Mouse (Mus musculus): ENCODE data around the gene Olfr124. TPM values are rescaled to one million over a fixed set of nuclear protein-coding genes. Genes with fewer than 3 reads are reported as not detected.

Gene Olfr124
- polyA plus RNA-seq (2015; fragmentation: Nextera tagmentation; extraction: Ambion mirVana): not detected in 2 replicates

DNA sequence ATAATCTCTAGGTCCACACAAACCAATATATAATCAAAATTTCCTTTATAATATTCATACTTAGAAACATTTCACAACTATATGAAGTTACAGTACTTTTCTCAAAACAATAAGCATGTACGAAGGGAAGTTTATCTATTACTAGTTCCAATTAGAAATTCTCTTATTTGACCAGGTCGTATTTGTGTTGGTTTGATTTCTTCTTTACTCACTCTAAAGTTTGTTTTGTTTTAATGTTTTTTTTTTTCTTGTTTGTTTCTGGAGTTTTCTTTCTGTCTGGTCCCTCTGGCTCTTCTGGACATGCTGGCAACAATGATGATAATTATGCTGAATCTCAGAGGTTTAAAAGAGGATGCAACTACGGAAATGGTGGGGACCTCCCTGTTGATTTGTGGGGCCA lies at the start of gene Olfr124:
Gene Olfr124 (plus strand): TSS at position 301 of the 400 bp plus-strand sequence.
- no peak for ATAC-seq (ENCODE audit: low FRiP score, low TSS enrichment)
- Histone ChIP-seq H3K9me3 (ENCODE audit: control insufficient read depth, low read length) (no peaks in the 10 kb centered on the region), H3K27me3 (ENCODE audit: control insufficient read depth, insufficient read depth, low read length) (no peaks in the 10 kb centered on the region), H3K4me2 (replicated peaks; ENCODE audit: low read depth) (no peak within 1 kb of the TSS), H3K36me3 (ENCODE audit: control insufficient read depth, insufficient read depth, low read length) (no peaks in the 10 kb centered on the region), H3K4me1 (replicated peaks; ENCODE audit: control insufficient read depth, insufficient read depth) (no peaks in the 10 kb centered on the region), H3K4me3 (ENCODE audit: low read depth, low read length) (no peak within 1 kb of the TSS), H3K27ac (replicated peaks) (no peak within 1 kb of the TSS), H3K9ac (ENCODE audit: low read length) (no peak within 1 kb of the TSS)
- no peak for TF ChIP-seq EP300 (optimal IDR thresholded peaks at IDR 0.05)
- no peak for TF ChIP-seq CTCF (IDR thresholded peaks at IDR 0.05; ENCODE audit: low read depth)
- DNase-seq (ENCODE audit: low spot score): no peak
- 79% methylated on average over 3 of the region's 3 CpGs for WGBS

GRCm38 (mm10) chr17:37768307-37768706 lies 31.4 kb upstream of the Olfr124 start, which contains the start of gene Olfr122:
Gene Olfr122 (plus strand): TSS chr17:37768607.
- Histone ChIP-seq H3K9ac (ENCODE audit: low read length) (no peak within 1 kb of the TSS), H3K9me3 (ENCODE audit: control insufficient read depth, low read length) (no peaks in the 10 kb centered on the region), H3K4me2 (replicated peaks; ENCODE audit: low read depth) (no peak within 1 kb of the TSS), H3K4me3 (ENCODE audit: low read depth, low read length) (no peak within 1 kb of the TSS), H3K27me3 (ENCODE audit: control insufficient read depth, insufficient read depth, low read length) (no peaks in the 10 kb centered on the region), H3K4me1 (replicated peaks; ENCODE audit: control insufficient read depth, insufficient read depth) (no peaks in the 10 kb centered on the region), H3K27ac (replicated peaks) (no peak within 1 kb of the TSS), H3K36me3 (ENCODE audit: control insufficient read depth, insufficient read depth, low read length) (no peaks in the 10 kb centered on the region)
- ATAC-seq (ENCODE audit: low FRiP score, low TSS enrichment) (no peak), DNase-seq (ENCODE audit: low spot score) (no peak)
- 70% methylated on average over 4 of the region's 4 CpGs for WGBS
- TF ChIP-seq CTCF (IDR thresholded peaks at IDR 0.05; ENCODE audit: low read depth): no peak
- no peak for TF ChIP-seq EP300 (optimal IDR thresholded peaks at IDR 0.05)

DNA sequence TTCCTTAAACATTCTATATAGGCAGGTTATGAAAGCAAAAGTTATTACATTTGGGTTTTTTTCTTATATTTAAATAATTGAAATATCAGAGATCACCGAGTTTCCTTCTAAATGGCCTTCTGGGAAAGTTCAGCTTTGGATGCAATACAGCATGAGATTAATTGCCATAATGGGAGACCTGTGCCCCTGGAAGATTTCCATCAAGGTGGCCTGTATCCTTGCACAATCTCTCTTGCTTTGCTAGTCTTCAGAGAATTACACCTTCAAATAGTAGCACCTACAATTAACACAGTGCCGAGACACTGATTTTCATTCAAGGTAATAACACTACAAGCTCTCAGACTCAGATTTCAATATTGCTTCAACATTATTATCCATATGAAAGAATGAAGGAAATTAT lies 6.5 kb upstream of the Olfr124 start, which contains the start of gene Olfr123:
Gene Olfr123 (plus strand): TSS at position 301 of the 400 bp plus-strand sequence.
- ATAC-seq (ENCODE audit: low FRiP score, low TSS enrichment) (no peak), DNase-seq (ENCODE audit: low spot score) (no peak)
- Histone ChIP-seq H3K36me3 (ENCODE audit: control insufficient read depth, insufficient read depth, low read length) (no peaks in the 10 kb centered on the region), H3K9ac (ENCODE audit: low read length) (no peak within 1 kb of the TSS), H3K4me2 (replicated peaks; ENCODE audit: low read depth) (no peak within 1 kb of the TSS), H3K27me3 (ENCODE audit: control insufficient read depth, insufficient read depth, low read length) (no peaks in the 10 kb centered on the region), H3K4me1 (replicated peaks; ENCODE audit: control insufficient read depth, insufficient read depth) (no peaks in the 10 kb centered on the region), H3K4me3 (ENCODE audit: low read depth, low read length) (no peak within 1 kb of the TSS), H3K27ac (replicated peaks) (no peak within 1 kb of the TSS), H3K9me3 (ENCODE audit: control insufficient read depth, low read length) (no peaks in the 10 kb centered on the region)
- 83% methylated on average over 2 of the region's 2 CpGs for WGBS
- TF ChIP-seq CTCF (IDR thresholded peaks at IDR 0.05; ENCODE audit: low read depth): no peak
- no peak for TF ChIP-seq EP300 (optimal IDR thresholded peaks at IDR 0.05)

GRCm38 (mm10) chr17:37832649-37833048 lies 33.0 kb downstream of the Olfr124 start, which contains the start of gene Olfr125:
Gene Olfr125 (plus strand): TSS chr17:37832949.
- H3K27me3 ChIP-seq (ENCODE audit: control insufficient read depth, insufficient read depth, low read length): no peaks in the 10 kb centered on the region
- H3K27ac ChIP-seq (replicated peaks): no peak within 1 kb of the TSS
- no peak within 1 kb of the TSS for H3K4me2 ChIP-seq (replicated peaks; ENCODE audit: low read depth)
- H3K36me3 ChIP-seq (ENCODE audit: control insufficient read depth, insufficient read depth, low read length): no peaks in the 10 kb centered on the region
- no peaks in the 10 kb centered on the region for H3K4me1 ChIP-seq (replicated peaks; ENCODE audit: control insufficient read depth, insufficient read depth)
- DNase-seq (ENCODE audit: low spot score): no peak
- no peak within 1 kb of the TSS for H3K9ac ChIP-seq (ENCODE audit: low read length)
- no peak within 1 kb of the TSS for H3K4me3 ChIP-seq (ENCODE audit: low read depth, low read length)
- H3K9me3 ChIP-seq (ENCODE audit: control insufficient read depth, low read length): no peaks in the 10 kb centered on the region
- no peak for ATAC-seq (ENCODE audit: low FRiP score, low TSS enrichment)
- TF ChIP-seq EP300 (optimal IDR thresholded peaks at IDR 0.05) (no peak), CTCF (IDR thresholded peaks at IDR 0.05; ENCODE audit: low read depth) (no peak)

GRCm38 (mm10) chr17:37847183-37847582 lies 47.5 kb downstream of the Olfr124 start, which contains the start of gene Olfr126:
Gene Olfr126 (plus strand): TSS chr17:37847483.
- DNase-seq (ENCODE audit: low spot score): no peak
- no peak within 1 kb of the TSS for H3K9ac ChIP-seq (ENCODE audit: low read length)
- H3K4me2 ChIP-seq (replicated peaks; ENCODE audit: low read depth): no peak within 1 kb of the TSS
- TF ChIP-seq EP300 (optimal IDR thresholded peaks at IDR 0.05) (no peak), CTCF (IDR thresholded peaks at IDR 0.05; ENCODE audit: low read depth) (no peak)
- no peak within 1 kb of the TSS for H3K27ac ChIP-seq (replicated peaks)
- H3K4me3 ChIP-seq (ENCODE audit: low read depth, low read length): no peak within 1 kb of the TSS
- H3K4me1 ChIP-seq (replicated peaks; ENCODE audit: control insufficient read depth, insufficient read depth): no peaks in the 10 kb centered on the region
- H3K27me3 ChIP-seq (ENCODE audit: control insufficient read depth, insufficient read depth, low read length): no peaks in the 10 kb centered on the region
- no peaks in the 10 kb centered on the region for H3K9me3 ChIP-seq (ENCODE audit: control insufficient read depth, low read length)
- ATAC-seq (ENCODE audit: low FRiP score, low TSS enrichment): no peak
- no peaks in the 10 kb centered on the region for H3K36me3 ChIP-seq (ENCODE audit: control insufficient read depth, insufficient read depth, low read length)

Other genes starting within 250 kb of the Olfr124 start
- not detected in 2 replicates for gene Olfr112, start 230.4 kb upstream of the Olfr124 start, polyA plus RNA-seq (2015; fragmentation: Nextera tagmentation; extraction: Ambion mirVana)
- gene Olfr113, start 222.2 kb upstream of the Olfr124 start, polyA plus RNA-seq (2015; fragmentation: Nextera tagmentation; extraction: Ambion mirVana): not detected in 2 replicates
- not detected in 2 replicates for gene Olfr114, start 207.1 kb upstream of the Olfr124 start, polyA plus RNA-seq (2015; fragmentation: Nextera tagmentation; extraction: Ambion mirVana)
- not detected in 2 replicates for gene Olfr115, start 172.8 kb upstream of the Olfr124 start, polyA plus RNA-seq (2015; fragmentation: Nextera tagmentation; extraction: Ambion mirVana)
- not detected in 2 replicates for gene Olfr116, start 172.7 kb upstream of the Olfr124 start, polyA plus RNA-seq (2015; fragmentation: Nextera tagmentation; extraction: Ambion mirVana)
- not detected in 2 replicates for gene Olfr117, start 136.1 kb upstream of the Olfr124 start, polyA plus RNA-seq (2015; fragmentation: Nextera tagmentation; extraction: Ambion mirVana)
- gene Olfr118, start 132.9 kb upstream of the Olfr124 start, polyA plus RNA-seq (2015; fragmentation: Nextera tagmentation; extraction: Ambion mirVana): not detected in 2 replicates
- not detected in 2 replicates for gene Olfr119, start 103.3 kb upstream of the Olfr124 start, polyA plus RNA-seq (2015; fragmentation: Nextera tagmentation; extraction: Ambion mirVana)
- gene Olfr120, start 78.1 kb upstream of the Olfr124 start, polyA plus RNA-seq (2015; fragmentation: Nextera tagmentation; extraction: Ambion mirVana): not detected in 2 replicates
- gene Olfr121, start 51.0 kb upstream of the Olfr124 start, polyA plus RNA-seq (2015; fragmentation: Nextera tagmentation; extraction: Ambion mirVana): not detected in 2 replicates
- not detected in 2 replicates for gene Olfr122, start 31.3 kb upstream of the Olfr124 start, polyA plus RNA-seq (2015; fragmentation: Nextera tagmentation; extraction: Ambion mirVana)
- not detected in 2 replicates for gene Olfr123, start 6.4 kb upstream of the Olfr124 start, polyA plus RNA-seq (2015; fragmentation: Nextera tagmentation; extraction: Ambion mirVana)
- gene Olfr125, start 33.1 kb downstream of the Olfr124 start, polyA plus RNA-seq (2015; fragmentation: Nextera tagmentation; extraction: Ambion mirVana): not detected in 2 replicates
- not detected in 2 replicates for gene Olfr126, start 47.6 kb downstream of the Olfr124 start, polyA plus RNA-seq (2015; fragmentation: Nextera tagmentation; extraction: Ambion mirVana)
- gene Olfr127, start 100.5 kb downstream of the Olfr124 start, polyA plus RNA-seq (2015; fragmentation: Nextera tagmentation; extraction: Ambion mirVana): not detected in 2 replicates
- gene Olfr128, start 120.7 kb downstream of the Olfr124 start, polyA plus RNA-seq (2015; fragmentation: Nextera tagmentation; extraction: Ambion mirVana): not detected in 2 replicates
- gene Olfr761, start 153.2 kb downstream of the Olfr124 start, polyA plus RNA-seq (2015; fragmentation: Nextera tagmentation; extraction: Ambion mirVana): not detected in 2 replicates